Mouse (Mus musculus): ENCODE results near the gene Armc2.

- TF ChIP-seq ZC3H11A (IDR thresholded peaks at IDR 0.05; ENCODE audit: borderline replicate concordance, low read depth, low read length), result no peak
- no peak for TF ChIP-seq CHD2 (IDR thresholded peaks at IDR 0.05; ENCODE audit: low read depth, low read length)
- TF ChIP-seq MAFK (IDR thresholded peaks at IDR 0.05; ENCODE audit: insufficient read depth, low read depth, low read length), result no peak
- TF ChIP-seq HCFC1 (IDR thresholded peaks at IDR 0.05; ENCODE audit: borderline replicate concordance, insufficient read depth, low read length), result no peak
- TF ChIP-seq ZNF384 (IDR thresholded peaks at IDR 0.05; ENCODE audit: low read depth, low read length), result no peak
Observed at GRCm38 (mm10) chr10:41880206-41880605, 138.0 kb downstream of the Armc2 start.
